ENCODE assay signal across 21 mouse cellular contexts in the genomic region with DNA sequence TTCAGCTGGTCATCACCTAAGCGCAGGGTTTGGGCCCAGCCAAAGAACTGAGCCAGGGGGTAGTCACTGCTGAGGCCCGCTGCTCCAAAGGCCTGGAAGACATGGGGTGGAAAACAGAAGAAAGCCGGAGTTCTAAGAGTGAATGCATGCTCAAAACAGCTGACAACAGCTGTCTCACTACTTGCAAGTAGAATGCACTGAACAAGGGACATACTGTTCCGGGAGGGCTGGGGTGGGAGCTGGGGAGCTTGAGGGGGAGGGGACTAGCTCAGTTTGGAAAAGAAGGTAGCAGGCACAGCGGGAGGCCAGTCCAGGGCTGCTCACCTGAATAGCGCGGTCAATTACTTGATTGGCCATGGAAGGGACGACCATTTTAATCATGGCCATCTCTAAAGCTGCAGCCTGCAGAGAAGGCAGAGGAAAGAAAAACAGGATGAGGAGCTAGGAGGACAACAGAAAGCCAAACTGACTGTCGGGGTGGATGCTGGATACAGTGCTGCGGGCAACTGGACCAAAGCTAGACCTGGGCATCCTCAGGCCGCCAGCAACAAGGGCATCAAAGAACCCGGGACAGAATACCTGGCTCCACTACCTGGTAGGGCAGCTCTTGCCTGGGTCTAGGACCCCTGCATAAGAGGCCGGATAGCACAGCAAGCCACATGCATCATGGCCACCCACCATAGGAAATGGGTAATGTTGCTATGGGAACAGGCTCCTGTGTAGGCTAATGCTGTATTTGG. TPM values are rescaled to one million over a fixed set of nuclear protein-coding genes. Genes with fewer than 3 reads are reported as not detected.
A peak's percentile ranks its signal among the peaks of the same experiment; 100 is the strongest.
DNase-seq lines count a peak whose midpoint lies in the region; ATAC-seq and TF ChIP-seq lines count a peak whose summit lies in the region.
"Had no signal": no experiment of that assay in that cellular context is flagged by ENCODE, and none has a peak within 500 bp of the region (broad histone marks: within the 10 kb centered on the region; RNA-seq: fewer than 3 reads in every experiment).

No protein-coding gene starts in this region.

- H3K27ac ChIP-seq in lung, embryonic 14.5 days (ENCODE audit: low read depth): no peak overlapping the region
- peak overlapping the region; percentile 57; the same call in 1 of the 2 replicates for H3K27ac ChIP-seq in lung, embryonic 16.5 days (ENCODE audit: low read length)
- peak overlapping the region; percentile 85 for H3K27ac ChIP-seq in stomach, embryonic 16.5 days (ENCODE audit: low read length)
- H3K27ac ChIP-seq: embryonic facial prominence, embryonic 15.5 days; forebrain, embryonic 13.5 days; midbrain, embryonic 12.5 days had no signal

- no peak overlapping the region for H3K9ac ChIP-seq in lung, embryonic 14.5 days
- H3K9ac ChIP-seq in lung, embryonic 16.5 days (ENCODE audit: low read length): no peak overlapping the region
- H3K9ac ChIP-seq in stomach, embryonic 16.5 days (ENCODE audit: low read length): no peak overlapping the region
- H3K9ac ChIP-seq: embryonic facial prominence, embryonic 15.5 days; forebrain, embryonic 13.5 days; midbrain, embryonic 12.5 days had no signal

- intact Hi-C loops in heart, postnatal 25 days (cut with DNase I): no loop called here

- H3K9me3 ChIP-seq in lung, embryonic 14.5 days (ENCODE audit: low read depth, low read length): no peaks in the 10 kb centered on the region
- H3K9me3 ChIP-seq in lung, embryonic 16.5 days (ENCODE audit: control insufficient read depth, low read length): no peaks in the 10 kb centered on the region
- H3K9me3 ChIP-seq in stomach, embryonic 16.5 days (replicated peaks; ENCODE audit: control insufficient read depth, low read length): no peaks in the 10 kb centered on the region
- H3K9me3 ChIP-seq: embryonic facial prominence, embryonic 15.5 days; forebrain, embryonic 13.5 days; midbrain, embryonic 12.5 days had no signal

- no peak for TF ChIP-seq POLR2A in lung, adult 2 months (IDR thresholded peaks at IDR 0.05; ENCODE audit: borderline replicate concordance, extremely low read depth, low read depth, low read length)

- TF ChIP-seq CTCF in lung, embryonic 14.5 days (IDR thresholded peaks at IDR 0.05; ENCODE audit: low read depth): no peak
- TF ChIP-seq CTCF in lung, adult 2 months (IDR thresholded peaks at IDR 0.05; ENCODE audit: insufficient read depth, low read length): no peak

- H3K4me3 ChIP-seq in lung, embryonic 14.5 days (ENCODE audit: low read depth, low read length): no peak overlapping the region
- H3K4me3 ChIP-seq in lung, adult 2 months (replicated peaks; ENCODE audit: extremely low read depth, low read depth, low read length): no peak overlapping the region
- no peak overlapping the region for H3K4me3 ChIP-seq in lung, embryonic 16.5 days (ENCODE audit: low read length)
- H3K4me3 ChIP-seq in stomach, embryonic 16.5 days (replicated peaks; ENCODE audit: low read length): no peak overlapping the region
- H3K4me3 ChIP-seq: embryonic facial prominence, embryonic 15.5 days; forebrain, embryonic 13.5 days; midbrain, embryonic 12.5 days; myocyte had no signal

- no peak overlapping the region for H3K4me2 ChIP-seq in lung, embryonic 14.5 days
- H3K4me2 ChIP-seq in lung, embryonic 16.5 days (ENCODE audit: low read depth, low read length): no peak overlapping the region
- H3K4me2 ChIP-seq in stomach, embryonic 16.5 days (ENCODE audit: low read depth, low read length): no peak overlapping the region
- H3K4me2 ChIP-seq: embryonic facial prominence, embryonic 15.5 days; forebrain, embryonic 13.5 days; midbrain, embryonic 12.5 days had no signal

- 67% methylated on average over 13 of the region's 13 CpGs for WGBS in lung, embryonic 14.5 days
- 79% methylated on average over 13 of the region's 13 CpGs for WGBS in lung, adult 2 months
- WGBS in lung, embryonic 16.5 days: 64% methylated on average over 13 of the region's 13 CpGs
- WGBS in stomach, embryonic 16.5 days: 63% methylated on average over 13 of the region's 13 CpGs

- DNase-seq in heart, adult 9 months (ENCODE audit: low spot score in 2 of 2): peak; percentile 39 to 69
- DNase-seq in heart, postnatal 25 days (ENCODE audit: low spot score): no peak
- peak; percentile 39 for DNase-seq in lung, embryonic 14.5 days
- DNase-seq in lung, adult 2 months: no peak
- DNase-seq in cerebellum, adult 18-20 months: no peak
- DNase-seq: cerebellum, postnatal 36 days; gastrocnemius, postnatal 36 days; liver; retina, postnatal 1 day had no signal

- H3K27me3 ChIP-seq in lung, embryonic 14.5 days (ENCODE audit: insufficient read depth, low read length): no peaks in the 10 kb centered on the region
- H3K27me3 ChIP-seq in lung, embryonic 16.5 days (ENCODE audit: control insufficient read depth, insufficient read depth, low read depth, low read length): no peaks in the 10 kb centered on the region
- H3K27me3 ChIP-seq in stomach, embryonic 16.5 days (ENCODE audit: control insufficient read depth, insufficient read depth, low read length): no peaks in the 10 kb centered on the region
- H3K27me3 ChIP-seq: embryonic facial prominence, embryonic 15.5 days had no signal

- no peaks in the 10 kb centered on the region for H3K4me1 ChIP-seq in lung, embryonic 14.5 days (ENCODE audit: insufficient read depth)
- peaks cover 15% of the 10 kb centered on the region for H3K4me1 ChIP-seq in lung, adult 2 months (ENCODE audit: control insufficient read depth, insufficient read depth, low read length)
- H3K4me1 ChIP-seq in lung, embryonic 16.5 days (replicated peaks; ENCODE audit: control insufficient read depth, insufficient read depth, low read length): peaks cover 2% of the 10 kb centered on the region
- H3K4me1 ChIP-seq in stomach, embryonic 16.5 days (ENCODE audit: control insufficient read depth, insufficient read depth, low read length): peaks cover 5% of the 10 kb centered on the region; the same call in 1 of the 2 replicates

- ATAC-seq in lung, embryonic 14.5 days (ENCODE audit: insufficient read depth): no peak
- peak; percentile 48; the same call in 1 of the 2 replicates for ATAC-seq in lung, embryonic 16.5 days (ENCODE audit: low read depth)
- ATAC-seq in stomach, embryonic 16.5 days (ENCODE audit: insufficient read depth, low FRiP score): peak; percentile 63
- no peak for ATAC-seq in erythroid progenitor cell, adult 5-6 weeks (replicated peaks; ENCODE audit: low FRiP score, poor library complexity, severe bottlenecking)
- ATAC-seq: forebrain, embryonic 13.5 days; inflammation-experienced regulatory T-cells, adult 6 months had no signal

- H3K36me3 ChIP-seq in lung, embryonic 14.5 days (ENCODE audit: insufficient read depth): no peaks in the 10 kb centered on the region
- no peaks in the 10 kb centered on the region for H3K36me3 ChIP-seq in lung, embryonic 16.5 days (ENCODE audit: control insufficient read depth, insufficient read depth, low read length)
- no peaks in the 10 kb centered on the region for H3K36me3 ChIP-seq in stomach, embryonic 16.5 days (ENCODE audit: control insufficient read depth, insufficient read depth, low read length)
- H3K36me3 ChIP-seq: embryonic facial prominence, embryonic 15.5 days; midbrain, embryonic 12.5 days had no signal

RNA-seq across cellular contexts. Expression of a gene that starts 5.4 kb away (rescaled TPM):
- total RNA-seq in heart, postnatal 25 days (2021): 100 to 1,000 TPM; 247 TPM
- 123 and 125 TPM in 2 replicates for polyA plus RNA-seq in lung, embryonic 14.5 days (2014; fragmentation: Nextera tagmentation; extraction: Ambion mirVana)
- polyA plus RNA-seq in lung, adult 2 months (2012; rRNA removed): 1,209 and 1,438 TPM in 2 replicates
- 388 and 419 TPM in 2 replicates for polyA plus RNA-seq in lung, embryonic 16.5 days (2015; fragmentation: Nextera tagmentation; extraction: Ambion mirVana)
- 224 and 249 TPM in 2 replicates for polyA plus RNA-seq in stomach, embryonic 16.5 days (2015; fragmentation: Nextera tagmentation; extraction: Ambion mirVana)
- total RNA-seq in erythroid progenitor cell, adult 5-6 weeks (2015; ENCODE audit: low replicate concordance): 38.6 and 47.4 TPM in 2 replicates
- total RNA-seq in erythroid progenitor cell, adult 5-6 weeks (2017; ENCODE audit: low replicate concordance): 45.1 and 49.1 TPM in 2 replicates

RNA-seq across cellular contexts. Expression of a gene that starts 19.7 kb away (rescaled TPM):
- 10 to 100 TPM; 54.1 to 60.7 TPM for total RNA-seq in heart, postnatal 25 days (2021)
- 1.7 and 1.8 TPM in 2 replicates for polyA plus RNA-seq in lung, embryonic 14.5 days (2014; fragmentation: Nextera tagmentation; extraction: Ambion mirVana)
- 10.1 and 10.3 TPM in 2 replicates for polyA plus RNA-seq in lung, adult 2 months (2012; rRNA removed)
- polyA plus RNA-seq in lung, embryonic 16.5 days (2015; fragmentation: Nextera tagmentation; extraction: Ambion mirVana): 2.7 and 3.4 TPM in 2 replicates
- polyA plus RNA-seq in stomach, embryonic 16.5 days (2015; fragmentation: Nextera tagmentation; extraction: Ambion mirVana): 2.6 and 2.8 TPM in 2 replicates
- total RNA-seq in erythroid progenitor cell, adult 5-6 weeks (2015; ENCODE audit: low replicate concordance): 0.42 and 4.0 TPM in 2 replicates
- 0.23 and 0.26 TPM in 2 replicates for total RNA-seq in erythroid progenitor cell, adult 5-6 weeks (2017; ENCODE audit: low replicate concordance)

RNA-seq across cellular contexts. Expression of a gene that starts 53.3 kb away (rescaled TPM):
- total RNA-seq in heart, postnatal 25 days (2021): 10 to 100 TPM; 70.2 to 77.1 TPM
- 55.1 and 57.5 TPM in 2 replicates for polyA plus RNA-seq in lung, embryonic 14.5 days (2014; fragmentation: Nextera tagmentation; extraction: Ambion mirVana)
- 20.6 and 36.8 TPM in 2 replicates for polyA plus RNA-seq in lung, adult 2 months (2012; rRNA removed)
- polyA plus RNA-seq in lung, embryonic 16.5 days (2015; fragmentation: Nextera tagmentation; extraction: Ambion mirVana): 45.3 and 46.4 TPM in 2 replicates
- 44.3 and 45.7 TPM in 2 replicates for polyA plus RNA-seq in stomach, embryonic 16.5 days (2015; fragmentation: Nextera tagmentation; extraction: Ambion mirVana)
- 117 and 163 TPM in 2 replicates for total RNA-seq in erythroid progenitor cell, adult 5-6 weeks (2015; ENCODE audit: low replicate concordance)
- total RNA-seq in erythroid progenitor cell, adult 5-6 weeks (2017; ENCODE audit: low replicate concordance): 88.9 and 113 TPM in 2 replicates

RNA-seq across cellular contexts. Expression of a gene that starts 53.8 kb away (rescaled TPM):
- 1 to 10 TPM; 1.8 to 2.4 TPM for total RNA-seq in heart, postnatal 25 days (2021)
- polyA plus RNA-seq in lung, embryonic 14.5 days (2014; fragmentation: Nextera tagmentation; extraction: Ambion mirVana): 1.6 and 1.7 TPM in 2 replicates
- polyA plus RNA-seq in lung, adult 2 months (2012; rRNA removed): 4.4 and 5.7 TPM in 2 replicates
- polyA plus RNA-seq in lung, embryonic 16.5 days (2015; fragmentation: Nextera tagmentation; extraction: Ambion mirVana): 1.1 TPM in 2 replicates
- 0.81 and 1.3 TPM in 2 replicates for polyA plus RNA-seq in stomach, embryonic 16.5 days (2015; fragmentation: Nextera tagmentation; extraction: Ambion mirVana)
- total RNA-seq in erythroid progenitor cell, adult 5-6 weeks (2015; ENCODE audit: low replicate concordance): 2.9 and 3.2 TPM in 2 replicates
- 2.2 and 3.7 TPM in 2 replicates for total RNA-seq in erythroid progenitor cell, adult 5-6 weeks (2017; ENCODE audit: low replicate concordance)

RNA-seq across cellular contexts. Expression of a gene that starts 53.8 kb away (rescaled TPM):
- not detected for total RNA-seq in heart, postnatal 25 days (2021)
- polyA plus RNA-seq in lung, embryonic 14.5 days (2014; fragmentation: Nextera tagmentation; extraction: Ambion mirVana): not detected in 2 replicates
- polyA plus RNA-seq in lung, adult 2 months (2012; rRNA removed): 0.28 TPM in 1 of 2 replicates, not detected in the other
- not detected in 2 replicates for polyA plus RNA-seq in lung, embryonic 16.5 days (2015; fragmentation: Nextera tagmentation; extraction: Ambion mirVana)
- 0.54 TPM in 1 of 2 replicates, not detected in the other for polyA plus RNA-seq in stomach, embryonic 16.5 days (2015; fragmentation: Nextera tagmentation; extraction: Ambion mirVana)
- not detected in 2 replicates for total RNA-seq in erythroid progenitor cell, adult 5-6 weeks (2015; ENCODE audit: low replicate concordance)
- total RNA-seq in erythroid progenitor cell, adult 5-6 weeks (2017; ENCODE audit: low replicate concordance): 0.08 TPM in 1 of 2 replicates, not detected in the other
- total RNA-seq: gastrocnemius, postnatal 36 days; hematopoietic stem cell, adult 5-6 weeks; layer of hippocampus, adult 18-20 months; left cerebral cortex, adult 8-10 months; neutrophil, adult 5-6 weeks had no signal
- polyA plus RNA-seq: embryonic facial prominence, embryonic 15.5 days; forebrain, embryonic 13.5 days; inflammation-experienced regulatory T-cells, adult 6 months; midbrain, embryonic 12.5 days had no signal

Comparison
In these comparisons a context has a peak if more than half of its experiments do, and no peak if none do; other contexts are left out.
1. DNase-seq: peak in heart, adult 9 months (2 of 2) and lung, embryonic 14.5 days (single experiment); none in heart, postnatal 25 days (single experiment), lung, adult 2 months (single experiment) and cerebellum, adult 18-20 months (0 of 2).
2. ATAC-seq: peak in lung, embryonic 16.5 days (single experiment) and stomach, embryonic 16.5 days (single experiment); none in lung, embryonic 14.5 days (single experiment) and erythroid progenitor cell, adult 5-6 weeks (single experiment).